Mouse (Mus musculus) liver, embryonic 13.5 days (tissue): Measurements from ENCODE around the gene Plpp1. TPM values are rescaled to one million over a fixed set of nuclear protein-coding genes. Genes with fewer than 3 reads are reported as not detected.

Experiments
- polyA plus RNA-seq: library from polyadenylated mRNA; unstranded; fragments of >200 nt; fragmentation: Nextera tagmentation; extraction: Ambion mirVana; gene quantifications from 2 replicates; pipeline ENCODE4 v1.2.1, GENCODE M21; 2015

Gene Plpp1
- polyA plus RNA-seq, 1 experiment from 2014 or later: 31.8 TPM

Other genes with a start within 250 kb of the Plpp1 start
- 0.06 and 0.12 TPM in 2 replicates for gene Il31ra, start 206.4 kb upstream of the Plpp1 start, polyA plus RNA-seq
- gene Ddx4, start 148.3 kb upstream of the Plpp1 start, polyA plus RNA-seq: 0.20 and 0.27 TPM in 2 replicates
- gene Slc38a9, start 140.0 kb upstream of the Plpp1 start, polyA plus RNA-seq: 10.3 and 10.9 TPM in 2 replicates
- 42.2 and 56.3 TPM in 2 replicates for gene Mtrex, start 126.6 kb downstream of the Plpp1 start, polyA plus RNA-seq
- 13.2 and 14.4 TPM in 2 replicates for gene Dhx29, start 126.7 kb downstream of the Plpp1 start, polyA plus RNA-seq
- 0.15 TPM in 1 of 2 replicates, not detected in the other for gene Ccno, start 187.0 kb downstream of the Plpp1 start, polyA plus RNA-seq
- gene Mcidas, start 193.1 kb downstream of the Plpp1 start, polyA plus RNA-seq: not detected in 2 replicates
- not detected in 2 replicates for gene Cdc20b, start 234.3 kb downstream of the Plpp1 start, polyA plus RNA-seq
- gene Gpx8, start 245.6 kb downstream of the Plpp1 start, polyA plus RNA-seq: 10.0 and 12.2 TPM in 2 replicates